Mouse (Mus musculus): ENCODE data around the gene Snd1.

- TF ChIP-seq GATA1 (IDR thresholded peaks at IDR 0.05; ENCODE audit: borderline replicate concordance, low read length) (no peak), FLI1 (IDR thresholded peaks at IDR 0.05; ENCODE audit: low read length) (no peak)
These were observed 40.0 kb downstream of the Snd1 start for GRCm38 (mm10) chr6:28514830-28515350.
